Mouse (Mus musculus) liver, postnatal 0 days (tissue): ENCODE data around the gene Gja3. TPM values are rescaled to one million over a fixed set of nuclear protein-coding genes. Genes with fewer than 3 reads are reported as not detected.
"Not testable (repeated sequence)": the region's sequence is repeated elsewhere in the genome, so short reads cannot be mapped to it uniquely, and the experiment has no call there.

Source experiments
- ATAC-seq: fragments of 200-750 bp; cut with Nextera tagmentation; 2 replicates; pipeline ENCODE4 v1.8.0; 2017; ENCODE audit warnings: mild to moderate bottlenecking, moderate library complexity
- DNase-seq: peaks from one replicate; pipeline ENCODE4 v3.0.0-alpha.2; 2016
- H3K27ac ChIP-seq: fragments of 300-500 bp; sonication (generic); 2 replicates; pipeline ENCODE4 v1.5.1; 2014; ENCODE audit warnings: antibody characterized with exemption, moderate library complexity, mild to moderate bottlenecking, low read depth
- H3K27me3 ChIP-seq: fragments of 300-500 bp; sonication (generic); 2 replicates; pipeline ENCODE4 v1.6.1; 2014; ENCODE audit warnings: low read length, control low read depth, mixed read lengths; ENCODE audit not compliant: insufficient read depth
- H3K36me3 ChIP-seq: fragments of 300-500 bp; sonication (generic); replicated peaks from 2 replicates; pipeline ENCODE4 v1.6.1; 2014; ENCODE audit warnings: mild to moderate bottlenecking, control low read depth, low read length, moderate library complexity, mixed read lengths; ENCODE audit not compliant: insufficient read depth
- H3K4me1 ChIP-seq: fragments of 300-500 bp; sonication (generic); 2 replicates; pipeline ENCODE4 v1.6.1; 2014; ENCODE audit warnings: antibody characterized with exemption, mild to moderate bottlenecking, control low read depth; ENCODE audit not compliant: insufficient read depth
- H3K4me2 ChIP-seq: fragments of 300-500 bp; sonication (generic); 2 replicates; pipeline ENCODE4 v1.6.1; 2014; ENCODE audit warnings: low read depth, mild to moderate bottlenecking, low read length, moderate library complexity, mixed read lengths
- H3K4me3 ChIP-seq: fragments of 300-500 bp; sonication (generic); 2 replicates; pipeline ENCODE4 v1.5.1; 2014; ENCODE audit warnings: low read depth, low read length
- H3K9ac ChIP-seq: fragments of 300-500 bp; sonication (generic); replicated peaks from 2 replicates; pipeline ENCODE4 v1.6.1; 2014; ENCODE audit warnings: mild to moderate bottlenecking, moderate library complexity
- H3K9me3 ChIP-seq: fragments of 300-500 bp; sonication (generic); 2 replicates; pipeline ENCODE4 v1.6.1; 2016; ENCODE audit warnings: mild to moderate bottlenecking, control low read depth, low read length, mixed read lengths
- CTCF ChIP-seq: sonication (generic); IDR thresholded peaks from 2 replicates; pipeline ENCODE4 v1.5.1; 2016; ENCODE audit warnings: antibody characterized with exemption, low read depth
- EP300 ChIP-seq: IDR thresholded peaks from 2 replicates; pipeline ENCODE4 v1.6.1; 2016; ENCODE audit warnings: antibody characterized with exemption, low read depth, mild to moderate bottlenecking
- WGBS: fragments of 180-500 bp; shearing (Covaris S2); extraction: QIAGEN DNeasy Blood & Tissue Kit; methylation state at CpG from one replicate; pipeline ENCODE4 v1.1.7; 2014; ENCODE audit not compliant: insufficient replicate concordance; 5-methylcytosine and 5-hydroxymethylcytosine counted together
- polyA plus RNA-seq: library from polyadenylated mRNA; unstranded; fragments of >200 nt; fragmentation: Nextera tagmentation; extraction: Ambion mirVana; gene quantifications from 2 replicates; pipeline ENCODE4 v1.2.1, GENCODE M21; 2015

Gene Gja3
- polyA plus RNA-seq, 1 experiment from 2014 or later, result not detected

DNA sequence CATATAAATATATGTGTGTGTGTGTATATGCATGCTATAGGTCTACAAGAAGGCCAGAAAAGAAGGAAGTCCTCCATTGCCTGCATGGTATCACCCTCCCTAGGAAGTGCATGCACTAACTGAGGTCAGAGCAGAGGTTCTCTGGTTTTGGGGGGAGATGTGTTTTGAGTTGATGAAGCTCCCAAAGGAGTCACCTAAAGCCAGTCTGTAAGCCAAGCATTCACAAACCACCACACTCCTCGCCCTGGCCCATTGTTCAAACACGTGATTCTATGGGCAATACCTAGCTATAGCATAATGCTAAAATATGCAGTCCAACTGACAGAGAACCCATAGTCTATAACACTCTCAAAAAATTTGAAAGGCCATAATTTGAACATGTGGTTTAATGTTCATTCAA is 39.5 kb downstream of the Gja3 start:
- TF ChIP-seq EP300 (no peak), CTCF (no peak)
- Histone ChIP-seq H3K4me1 (no peaks in the 10 kb centered on the region), H3K4me2 (no peak overlapping the region), H3K9ac (no peak overlapping the region), H3K27ac (no peak overlapping the region), H3K4me3 (no peak overlapping the region), H3K9me3 (no peaks in the 10 kb centered on the region), H3K36me3 (no peaks in the 10 kb centered on the region), H3K27me3 (no peaks in the 10 kb centered on the region)
- ATAC-seq, result no peak
- DNase-seq, result no peak
- 61% methylated on average over 2 of the region's 2 CpGs for WGBS

DNA sequence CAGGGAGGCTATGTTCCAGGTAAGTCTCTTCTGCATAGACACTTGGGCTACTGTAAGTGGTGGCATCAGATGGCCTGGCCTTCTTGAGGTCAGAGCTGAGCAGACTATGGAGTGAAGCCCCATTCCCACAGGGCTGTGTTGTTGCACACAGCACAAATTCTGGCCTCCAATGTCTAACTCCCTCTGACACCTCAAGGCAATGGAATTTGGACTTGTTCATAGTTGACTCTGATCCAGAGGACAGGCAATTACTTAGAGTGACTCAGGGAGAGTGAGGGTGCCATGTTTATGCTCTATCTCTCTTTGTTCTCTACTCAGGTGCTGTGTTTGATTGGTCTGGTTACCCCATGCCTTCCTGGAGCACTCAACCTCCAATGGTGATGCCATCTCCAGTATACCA is 41.1 kb downstream of the Gja3 start:
- not testable (repeated sequence) for H3K27me3 ChIP-seq, ATAC-seq, H3K9ac ChIP-seq, H3K27ac ChIP-seq, H3K4me2 ChIP-seq, H3K4me3 ChIP-seq, H3K9me3 ChIP-seq, H3K4me1 ChIP-seq, H3K36me3 ChIP-seq, DNase-seq

- Histone ChIP-seq H3K27me3 (no peaks in the 10 kb centered on the region), H3K9ac (no peak overlapping the region), H3K4me3 (no peak overlapping the region), H3K4me2 (no peak overlapping the region), H3K27ac (no peak overlapping the region), H3K4me1 (no peaks in the 10 kb centered on the region), H3K9me3 (no peaks in the 10 kb centered on the region), H3K36me3 (no peaks in the 10 kb centered on the region)
- no peak for ATAC-seq
- 56% methylated on average over 4 of the region's 4 CpGs for WGBS
- TF ChIP-seq EP300, result no peak
- no peak for TF ChIP-seq CTCF
- DNase-seq, result no peak
These were observed 69.3 kb downstream of the Gja3 start for GRCm38 (mm10) chr14:56988621-56989020.

Other genes starting within 250 kb of the Gja3 start
- 8.4 and 10.2 TPM in 2 replicates for gene Zmym5, start 246.4 kb downstream of the Gja3 start, polyA plus RNA-seq
- 4.3 and 4.5 TPM in 2 replicates for gene Zmym2, start 171.4 kb downstream of the Gja3 start, polyA plus RNA-seq
- gene Gjb2, start 46.6 kb upstream of the Gja3 start, polyA plus RNA-seq, result 104 and 135 TPM in 2 replicates
- not detected in 2 replicates for gene Gm4491, start 57.8 kb upstream of the Gja3 start, polyA plus RNA-seq
- 0.11 TPM in 1 of 2 replicates, not detected in the other for gene Gjb6, start 75.5 kb upstream of the Gja3 start, polyA plus RNA-seq